Mouse (Mus musculus) left cerebral cortex, adult 2 months (tissue): ENCODE measurements around the gene Akap5. TPM values are rescaled to one million over a fixed set of nuclear protein-coding genes. Genes with fewer than 3 reads are reported as not detected.

Experiments used
- DNase-seq, 2 experiments: peaks; one replicate each; pipeline ENCODE4 v3.0.0; 2021 to 2022; ENCODE audit warnings: low spot score in 2 of 2, mixed read lengths in 1 of 2; ENCODE audit errors: extremely low spot score in 1 of 2
- H3K27ac ChIP-seq: fragments of 200-600 bp; 2 replicates; pipeline ENCODE4 v1.8.1; 2022
- H3K4me3 ChIP-seq: fragments of 200-600 bp; 2 replicates; pipeline ENCODE4 v1.8.1; 2022
- CTCF ChIP-seq: fragments of 200-600 bp; IDR thresholded peaks from 2 replicates; pipeline ENCODE4 v1.8.1; 2022; ENCODE audit warnings: antibody characterized with exemption, mild to moderate bottlenecking, moderate library complexity
- intact Hi-C: fragments of 180-260 bp; cut with DNase I; formaldehyde crosslinking; loops from one replicate; pipeline ENCODE4 v1.15.1; 2025
- total RNA-seq, 2 experiments: library from RNA; stranded (reverse); gene quantifications; 2 replicates each; pipeline ENCODE4 v1.2.3; 2021

The Akap5 gene
- total RNA-seq, 2 experiments from 2014 or later, result 85.4 to 93.5 TPM

DNA sequence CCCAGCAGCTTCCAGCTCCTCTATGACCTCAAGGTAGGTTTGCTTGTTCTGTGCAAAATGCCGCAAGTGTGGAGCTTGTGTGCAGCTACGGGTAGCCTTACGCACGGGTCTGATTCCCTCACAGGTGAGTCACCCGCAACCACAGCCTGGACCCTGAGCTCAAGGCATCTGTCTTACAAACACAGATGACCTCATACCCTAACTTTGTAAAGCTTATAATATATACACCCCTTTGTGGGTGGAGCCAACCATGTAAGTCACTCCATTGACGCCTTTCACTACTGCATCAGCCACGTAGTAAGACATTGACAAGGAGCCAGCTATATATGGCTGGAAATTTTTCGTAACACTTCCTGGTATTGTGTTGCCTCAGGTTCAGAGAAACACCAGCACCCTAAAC lies 12.7 kb upstream of the Akap5 start:
- H3K4me3 ChIP-seq, result no peak overlapping the region
- intact Hi-C loops, result no loop called here
- no peak overlapping the region for H3K27ac ChIP-seq
- no peak for TF ChIP-seq CTCF
- no peak for DNase-seq

DNA sequence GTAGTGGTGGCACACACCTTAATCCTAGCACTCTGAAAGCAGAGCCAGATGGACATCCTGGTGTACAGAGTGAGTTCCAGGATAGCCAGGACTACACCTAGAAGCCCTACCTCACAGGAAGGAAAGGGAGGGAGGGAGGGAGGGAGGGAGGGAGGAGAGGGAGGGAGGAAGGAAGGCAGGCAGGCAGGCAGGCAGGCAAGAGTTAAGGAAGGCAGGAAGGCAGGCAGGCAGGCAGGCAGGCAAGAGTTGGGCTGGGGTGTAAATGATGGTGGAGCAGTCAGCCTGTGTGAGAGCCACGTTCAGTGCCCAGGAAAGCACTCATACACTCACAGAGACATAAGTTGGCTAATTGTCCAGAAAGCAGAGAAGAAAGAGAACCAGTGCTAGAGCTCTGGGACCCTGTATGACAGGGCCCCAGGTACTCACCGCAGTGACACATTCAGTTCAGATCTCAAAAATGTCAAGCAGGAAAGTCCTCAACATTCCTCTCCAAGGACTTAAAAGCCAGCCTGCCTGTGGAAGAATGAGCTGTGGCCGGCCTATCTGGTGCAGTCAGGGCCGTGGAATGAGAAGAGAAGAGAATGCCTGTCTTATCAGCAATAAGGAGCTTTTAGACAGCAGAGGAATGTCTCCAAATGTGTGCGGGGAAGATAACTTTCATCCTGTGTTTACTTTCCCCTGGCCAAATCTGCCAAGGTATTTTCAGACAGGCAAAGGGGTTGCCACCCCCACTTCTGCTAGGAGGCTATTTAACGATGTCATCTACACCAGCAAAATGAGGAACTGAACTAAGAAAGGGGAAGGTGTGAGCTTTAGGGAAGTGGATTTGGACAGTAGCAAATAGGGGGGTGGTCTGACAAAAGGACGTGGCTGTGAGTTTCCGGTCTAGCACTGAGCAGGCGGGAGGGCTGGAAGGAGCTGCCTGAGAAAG lies 6.1 kb upstream of the Akap5 start:
- DNase-seq, result no peak
- intact Hi-C loops, result no loop called here
- Histone ChIP-seq H3K27ac (peak overlapping the region; percentile 55), H3K4me3 (no peak overlapping the region)
- TF ChIP-seq CTCF, result no peak

DNA sequence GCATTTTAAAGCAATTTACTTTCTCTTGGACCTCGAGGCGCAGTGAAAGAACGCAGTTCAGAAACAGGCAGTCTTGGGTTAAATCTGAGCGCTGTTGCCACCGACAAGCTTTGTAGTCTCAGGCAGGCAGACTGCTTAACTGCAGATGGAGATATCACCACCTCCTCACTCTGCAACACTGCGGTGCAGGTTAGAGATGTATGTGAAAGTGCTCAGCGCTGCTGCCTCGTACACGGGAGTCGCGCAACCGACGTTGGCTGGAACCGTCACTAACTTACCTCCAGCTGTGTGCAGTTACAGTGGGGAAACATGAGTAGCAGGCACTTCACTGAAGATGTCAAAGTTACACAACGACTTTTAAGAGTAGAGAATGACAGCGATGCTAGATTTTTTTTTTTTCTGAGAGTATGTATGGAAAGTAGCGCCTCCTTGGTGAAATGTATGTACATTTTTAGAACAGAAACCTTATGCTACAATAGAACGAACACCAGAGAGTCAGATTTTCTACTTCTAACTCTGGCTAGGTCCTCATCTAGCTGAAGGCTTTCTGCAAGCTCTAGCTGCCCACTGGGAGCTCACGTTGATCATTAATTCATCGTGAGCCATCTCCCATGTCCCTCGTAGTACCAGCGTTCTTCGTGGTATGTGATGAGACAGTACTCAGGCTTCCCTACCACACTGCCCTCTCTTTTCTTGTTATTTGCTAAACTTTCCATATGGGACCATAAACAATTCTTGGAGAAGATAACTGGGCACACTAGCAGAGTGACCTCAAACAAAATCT lies 1.9 kb downstream of the Akap5 start:
- peak; percentile 54 for DNase-seq

DNA sequence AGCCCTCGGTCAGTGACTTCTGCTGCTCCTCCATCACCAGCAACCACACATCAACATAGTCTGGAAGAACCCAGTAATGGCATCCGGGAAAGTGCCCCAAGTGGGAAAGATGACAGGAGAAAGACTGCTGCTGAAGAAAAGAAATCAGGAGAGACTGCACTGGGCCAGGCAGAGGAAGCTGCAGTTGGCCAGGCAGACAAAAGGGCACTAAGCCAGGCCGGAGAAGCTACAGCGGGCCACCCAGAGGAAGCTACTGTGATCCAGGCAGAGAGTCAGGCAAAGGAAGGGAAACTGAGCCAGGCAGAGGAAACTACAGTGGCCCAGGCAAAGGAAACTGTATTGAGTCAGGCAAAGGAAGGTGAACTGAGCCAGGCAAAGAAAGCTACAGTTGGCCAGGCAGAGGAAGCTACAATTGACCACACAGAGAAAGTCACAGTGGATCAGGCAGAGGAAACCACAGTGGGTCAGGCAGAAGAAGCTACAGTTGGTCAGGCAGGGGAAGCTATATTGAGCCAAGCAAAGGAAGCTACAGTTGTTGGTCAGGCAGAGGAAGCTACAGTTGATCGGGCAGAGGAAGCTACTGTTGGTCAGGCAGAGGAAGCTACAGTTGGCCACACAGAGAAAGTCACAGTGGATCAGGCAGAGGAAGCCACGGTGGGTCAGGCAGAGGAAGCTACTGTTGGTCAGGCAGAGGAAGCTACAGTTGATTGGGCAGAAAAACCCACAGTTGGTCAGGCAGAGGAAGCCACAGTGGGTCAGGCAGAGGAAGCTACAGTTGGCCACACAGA lies 4.1 kb downstream of the Akap5 start:
- intact Hi-C loops, result loop anchor here (5.0 kb wide), 1 partner anchor 46 kb away; no protein-coding TSS in a partner anchor
- Histone ChIP-seq H3K27ac (no peak overlapping the region), H3K4me3 (no peak overlapping the region)
- TF ChIP-seq CTCF, result no peak
- DNase-seq, result no peak

More for the DNA sequence above, 1.9 kb downstream of the Akap5 start:
- Histone ChIP-seq H3K4me3 (peak overlapping the region; percentile 70), H3K27ac (peak overlapping the region; percentile 94)
- intact Hi-C loops, result loop anchor here (5.0 kb wide), 1 partner anchor 44 kb away; no protein-coding TSS in a partner anchor
- no peak; the same call in 1 of the 2 replicates for TF ChIP-seq CTCF

DNA sequence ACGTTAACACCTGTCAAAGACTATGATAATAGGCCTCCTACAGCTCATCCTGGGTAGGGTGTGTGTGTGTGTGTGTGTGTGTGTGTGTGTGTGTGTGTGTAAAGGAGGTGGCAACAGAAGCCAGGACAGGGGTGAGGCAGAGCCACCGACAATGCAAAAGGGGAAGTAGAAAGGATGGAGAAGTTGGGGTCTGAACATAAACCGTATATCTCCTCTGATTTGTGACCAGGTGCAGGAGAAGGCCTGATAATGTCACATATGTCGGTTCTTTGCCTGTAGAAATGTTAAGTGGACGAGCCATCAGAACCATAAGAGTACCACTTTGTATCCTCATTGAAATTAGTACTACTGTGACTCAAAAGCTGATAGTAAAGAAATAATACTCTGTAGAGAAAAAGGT lies 9.0 kb downstream of the Akap5 start:
- TF ChIP-seq CTCF, result no peak
- intact Hi-C loops, result no loop called here
- no peak for DNase-seq
- Histone ChIP-seq H3K27ac (no peak overlapping the region), H3K4me3 (no peak overlapping the region)

DNA sequence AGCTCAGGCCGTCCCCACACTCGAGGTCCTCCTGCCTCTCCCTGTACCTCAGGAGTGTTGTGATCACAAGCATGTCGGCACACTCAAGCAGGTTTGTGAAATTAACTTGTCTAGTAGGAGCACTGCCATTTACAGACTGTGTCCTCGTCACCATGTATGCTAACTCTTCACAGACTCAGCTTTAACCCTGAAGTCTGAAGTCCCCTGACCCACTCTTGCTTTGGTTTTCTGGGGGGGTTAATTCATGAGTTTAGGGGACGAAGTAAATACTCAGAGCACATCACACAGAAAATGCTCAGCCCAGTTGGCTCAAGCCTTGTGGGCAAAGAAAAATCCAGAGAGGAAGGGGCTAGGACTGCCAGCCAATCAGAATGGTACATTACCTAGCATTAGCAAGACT lies 10.9 kb downstream of the Akap5 start:
- DNase-seq, result no peak
- Histone ChIP-seq H3K27ac (no peak overlapping the region), H3K4me3 (no peak overlapping the region)
- TF ChIP-seq CTCF, result no peak
- intact Hi-C loops, result no loop called here

DNA sequence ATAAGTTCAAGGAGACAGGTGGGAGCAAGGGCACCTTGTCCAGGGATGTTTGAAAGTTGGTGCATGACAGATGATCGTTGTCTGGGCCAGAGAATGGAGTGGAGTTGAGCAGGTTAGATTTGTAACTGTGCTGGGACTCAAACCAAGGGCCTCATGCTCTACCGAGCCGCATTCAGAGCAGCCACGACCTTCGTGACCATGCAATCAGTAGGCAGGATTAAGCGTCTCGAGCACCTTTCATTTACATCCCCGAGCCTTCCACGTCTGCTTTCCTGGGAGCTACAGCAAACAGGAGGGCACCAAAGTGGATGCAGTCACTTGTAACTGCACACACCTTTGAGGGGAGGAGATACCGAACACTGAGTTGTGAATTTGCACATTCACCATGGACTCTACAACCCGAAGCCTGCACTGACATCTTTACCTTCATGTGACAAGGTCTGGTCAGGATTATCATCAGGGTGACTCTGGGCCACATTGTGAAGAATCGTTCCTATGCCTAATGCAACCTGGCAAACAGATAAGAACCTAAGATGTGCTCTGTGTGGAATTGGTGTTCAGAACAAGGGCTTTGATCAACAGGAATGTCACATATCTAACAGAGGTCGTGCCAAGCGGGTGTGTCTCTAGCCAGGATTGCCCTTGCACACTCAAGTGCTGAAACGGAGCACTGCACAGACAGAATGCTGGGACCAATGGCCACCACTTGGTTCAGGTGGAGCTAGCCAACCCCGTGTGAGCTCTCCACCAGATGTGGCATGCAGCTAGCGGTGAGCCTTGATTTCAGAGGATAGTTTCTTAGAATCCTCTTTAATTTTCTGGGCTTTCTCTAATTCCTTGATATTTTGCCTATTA lies 11.6 kb downstream of the Akap5 start:
- DNase-seq, result no peak
- H3K27ac ChIP-seq, result no peak overlapping the region
- intact Hi-C loops, result no loop called here
- no peak for TF ChIP-seq CTCF
- H3K4me3 ChIP-seq, result no peak overlapping the region

DNA sequence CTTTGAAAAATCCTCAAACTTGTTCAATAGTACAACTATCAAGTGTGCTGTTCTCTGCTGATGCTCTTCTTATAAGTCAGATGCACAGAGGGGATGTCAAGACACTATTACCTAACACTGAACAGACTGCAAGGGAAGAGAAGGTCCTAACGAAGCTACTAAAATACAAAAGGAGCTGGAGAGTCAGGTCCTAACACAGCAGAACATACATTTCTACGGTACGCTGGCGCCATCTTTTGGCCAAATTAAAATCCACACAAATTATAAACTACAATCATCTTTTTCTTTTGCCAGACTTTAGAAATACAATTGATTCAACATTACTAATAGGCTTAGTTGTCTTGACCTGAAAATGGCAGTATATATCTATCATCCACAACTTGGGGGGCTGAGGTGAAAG lies 16.4 kb downstream of the Akap5 start:
- Histone ChIP-seq H3K27ac (no peak overlapping the region), H3K4me3 (no peak overlapping the region)
- intact Hi-C loops, result loop anchor here (2.0 to 5.0 kb wide), 4 partner anchors 48 to 554 kb away; no protein-coding TSS in a partner anchor
- peak; percentile 53 to 55 for DNase-seq
- peak; percentile 82 for TF ChIP-seq CTCF

DNA sequence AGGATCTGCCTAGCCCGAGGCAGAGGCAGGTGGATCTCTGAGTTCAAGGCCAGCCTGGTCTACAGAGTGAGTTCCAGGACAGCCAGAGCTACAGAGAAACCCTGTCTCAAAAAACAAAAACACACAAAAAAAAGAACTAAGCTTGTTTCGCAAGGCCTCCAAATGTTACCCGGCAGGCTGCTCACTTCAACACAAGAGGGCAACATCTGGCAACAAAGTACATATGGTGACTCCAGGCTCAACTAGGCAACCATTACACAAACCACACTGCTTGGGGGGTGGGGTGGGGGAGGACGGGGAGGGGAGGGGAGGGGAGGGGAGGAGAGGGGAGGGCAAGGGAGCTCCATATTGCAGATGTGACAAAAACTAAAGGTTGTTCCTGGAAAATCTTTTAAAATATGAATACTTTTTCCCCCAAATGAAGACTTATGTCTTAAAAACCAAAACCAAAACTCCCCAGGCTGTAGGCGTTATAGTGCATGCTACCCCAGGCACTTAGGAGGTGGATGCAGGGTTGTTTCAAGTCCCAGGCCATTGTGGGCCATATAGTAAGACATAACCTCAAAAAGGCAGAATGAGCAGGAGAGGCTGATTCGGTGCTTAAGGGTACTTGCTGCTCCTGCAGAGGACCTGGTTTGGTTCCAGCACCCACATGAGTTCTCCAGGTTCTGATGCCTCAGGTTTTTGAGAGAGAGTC lies 21.2 kb downstream of the Akap5 start:
- TF ChIP-seq CTCF, result peak; percentile 8; the same call in 1 of the 2 replicates
- Histone ChIP-seq H3K27ac (no peak overlapping the region), H3K4me3 (no peak overlapping the region)
- intact Hi-C loops, result no loop called here
- DNase-seq, result no peak

DNA sequence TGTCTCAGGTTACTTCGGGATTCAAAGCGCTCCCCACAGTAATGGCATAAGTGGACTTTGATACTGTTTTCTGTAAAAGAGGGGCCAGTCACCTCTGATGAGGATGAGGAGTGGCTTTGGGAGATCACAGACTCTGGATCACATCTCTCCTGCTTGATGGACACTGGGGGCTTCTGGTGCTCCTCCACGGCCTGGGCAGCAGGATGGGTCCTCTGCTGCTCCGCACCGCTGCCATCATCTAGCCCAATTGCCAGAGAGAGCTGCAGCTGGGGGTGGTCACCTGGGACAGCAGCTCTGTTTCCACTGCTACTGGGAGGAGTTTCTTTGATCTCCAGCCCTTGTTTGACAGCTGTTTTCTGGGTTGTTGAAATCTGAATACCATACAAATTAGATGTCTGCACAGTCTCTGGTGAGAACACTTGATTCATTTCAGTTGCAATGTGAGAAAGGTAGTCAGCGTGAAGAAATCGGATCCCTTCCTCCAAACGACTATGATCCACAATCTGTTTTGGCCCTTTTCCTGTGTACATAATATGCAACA lies 25.1 kb downstream of the Akap5 start:
- DNase-seq, result no peak
- Histone ChIP-seq H3K27ac (no peak overlapping the region), H3K4me3 (no peak overlapping the region)
- TF ChIP-seq CTCF, result no peak
- intact Hi-C loops, result no loop called here
